8 mouse cellular contexts compared by ENCODE assay signal in the genomic region with DNA sequence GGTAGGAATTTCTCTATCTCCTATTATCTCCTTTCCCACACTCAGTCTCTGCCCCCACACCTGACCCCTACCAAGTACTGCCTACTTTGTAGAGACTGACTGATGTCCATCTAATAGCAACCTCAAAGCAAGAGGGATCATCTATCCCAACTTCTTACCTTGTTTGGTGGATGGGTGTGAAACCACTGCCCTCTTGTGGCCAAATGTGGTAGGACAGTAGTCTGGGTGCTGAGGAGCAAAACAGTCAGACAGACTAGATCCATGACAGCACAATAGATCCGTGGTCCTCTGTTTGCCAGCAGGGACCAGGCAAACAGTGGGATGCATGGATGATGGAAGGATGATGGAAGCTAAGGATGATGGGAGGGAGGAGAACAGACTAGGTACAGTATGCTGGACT. TPM values are rescaled to one million over a fixed set of nuclear protein-coding genes. Genes with fewer than 3 reads are reported as not detected.
A peak's percentile ranks its signal among the peaks of the same experiment; 100 is the strongest.
DNase-seq lines count a peak whose midpoint lies in the region; ATAC-seq and TF ChIP-seq lines count a peak whose summit lies in the region.

No protein-coding gene starts in this region.

- peak; percentile 81 for DNase-seq in liver
- peak; percentile 64 for DNase-seq in adrenal gland, adult 2 months
- peak; percentile 84 for DNase-seq in embryo, embryonic 9.5 days (ENCODE audit: extremely low spot score)
- DNase-seq in lung, embryonic 14.5 days = peak; percentile 87
- DNase-seq in ovary, postnatal 14 days (ENCODE audit: low spot score) = peak; percentile 48
- peak; percentile 85 for DNase-seq in thymus, postnatal 4 days

- no peak overlapping the region for H3K27ac ChIP-seq in liver, embryonic 12.5 days
- H3K27ac ChIP-seq in hindbrain, embryonic 15.5 days (replicated peaks) = no peak overlapping the region
- H3K27ac ChIP-seq in lung, embryonic 14.5 days (ENCODE audit: low read depth) = no peak overlapping the region

- WGBS in liver, embryonic 12.5 days (ENCODE audit: insufficient replicate concordance) = 8% methylated on average over 1 of the region's 1 CpGs
- 0% methylated on average over 1 of the region's 1 CpGs for WGBS in hindbrain, embryonic 15.5 days
- 3% methylated on average over 1 of the region's 1 CpGs for WGBS in lung, embryonic 14.5 days

- H3K27me3 ChIP-seq in liver, embryonic 12.5 days (replicated peaks) = no peaks in the 10 kb centered on the region
- H3K27me3 ChIP-seq in hindbrain, embryonic 15.5 days = no peaks in the 10 kb centered on the region
- no peaks in the 10 kb centered on the region for H3K27me3 ChIP-seq in lung, embryonic 14.5 days (ENCODE audit: insufficient read depth, low read length)

- H3K9ac ChIP-seq in liver, embryonic 12.5 days = no peak overlapping the region
- H3K9ac ChIP-seq in hindbrain, embryonic 15.5 days = no peak overlapping the region
- H3K9ac ChIP-seq in lung, embryonic 14.5 days = no peak overlapping the region

- TF ChIP-seq CTCF in lung, embryonic 14.5 days (IDR thresholded peaks at IDR 0.05; ENCODE audit: low read depth) = peak; percentile 99

- H3K4me2 ChIP-seq in liver, embryonic 12.5 days = no peak overlapping the region
- H3K4me2 ChIP-seq in hindbrain, embryonic 15.5 days = no peak overlapping the region
- H3K4me2 ChIP-seq in lung, embryonic 14.5 days = no peak overlapping the region

- no peak overlapping the region for H3K4me3 ChIP-seq in liver, embryonic 12.5 days
- no peak overlapping the region for H3K4me3 ChIP-seq in hindbrain, embryonic 15.5 days
- H3K4me3 ChIP-seq in lung, embryonic 14.5 days (ENCODE audit: low read depth, low read length) = no peak overlapping the region

- H3K36me3 ChIP-seq in liver, embryonic 12.5 days = peaks cover 32% of the 10 kb centered on the region
- H3K36me3 ChIP-seq in hindbrain, embryonic 15.5 days = no peaks in the 10 kb centered on the region
- no peaks in the 10 kb centered on the region for H3K36me3 ChIP-seq in lung, embryonic 14.5 days (ENCODE audit: insufficient read depth)

- no peak for ATAC-seq in liver, embryonic 12.5 days
- peak; percentile 66; the same call in 1 of the 2 replicates for ATAC-seq in hindbrain, embryonic 15.5 days (ENCODE audit: low FRiP score, low read depth)
- no peak for ATAC-seq in lung, embryonic 14.5 days (ENCODE audit: insufficient read depth)

- no peaks in the 10 kb centered on the region for H3K9me3 ChIP-seq in liver, embryonic 12.5 days (replicated peaks)
- no peaks in the 10 kb centered on the region for H3K9me3 ChIP-seq in hindbrain, embryonic 15.5 days
- no peaks in the 10 kb centered on the region for H3K9me3 ChIP-seq in lung, embryonic 14.5 days (ENCODE audit: low read depth, low read length)

- H3K4me1 ChIP-seq in liver, embryonic 12.5 days = peaks cover 47% of the 10 kb centered on the region
- no peaks in the 10 kb centered on the region for H3K4me1 ChIP-seq in hindbrain, embryonic 15.5 days (replicated peaks)
- H3K4me1 ChIP-seq in lung, embryonic 14.5 days (ENCODE audit: insufficient read depth) = 0 out of 2 replicates have a peak, but pooled peaks cover 6% of the 10 kb centered on the region

RNA-seq across cellular contexts. Expression of gene Ptpn7, which starts 4.0 kb away (rescaled TPM):
- 24.7 and 25.9 TPM in 2 replicates for polyA plus RNA-seq in liver, embryonic 12.5 days (2016; fragmentation: Nextera tagmentation; extraction: Ambion mirVana)
- 1 to 10 TPM; 1.6 to 1.8 TPM for total RNA-seq in adrenal gland, adult 2 months (2021)
- polyA plus RNA-seq in adrenal gland, adult 2 months (2012; rRNA removed) = 2.6 and 2.7 TPM in 2 replicates
- polyA plus RNA-seq in hindbrain, embryonic 15.5 days (2015; fragmentation: Nextera tagmentation; extraction: Ambion mirVana) = 0.29 and 0.45 TPM in 2 replicates
- 2.3 and 2.8 TPM in 2 replicates for polyA plus RNA-seq in lung, embryonic 14.5 days (2014; fragmentation: Nextera tagmentation; extraction: Ambion mirVana)

RNA-seq across cellular contexts. Expression of gene Arl8a, which starts 10.1 kb away (rescaled TPM):
- 15.5 and 15.8 TPM in 2 replicates for polyA plus RNA-seq in liver, embryonic 12.5 days (2016; fragmentation: Nextera tagmentation; extraction: Ambion mirVana)
- total RNA-seq in adrenal gland, adult 2 months (2021) = 10 to 100 TPM; 59.4 to 62.2 TPM
- 41.5 and 43.2 TPM in 2 replicates for polyA plus RNA-seq in adrenal gland, adult 2 months (2012; rRNA removed)
- 343 and 418 TPM in 2 replicates for polyA plus RNA-seq in hindbrain, embryonic 15.5 days (2015; fragmentation: Nextera tagmentation; extraction: Ambion mirVana)
- polyA plus RNA-seq in lung, embryonic 14.5 days (2014; fragmentation: Nextera tagmentation; extraction: Ambion mirVana) = 46.3 and 46.7 TPM in 2 replicates

RNA-seq across cellular contexts. Expression of gene Gpr37l1, which starts 31.0 kb away (rescaled TPM):
- not detected in 2 replicates for polyA plus RNA-seq in liver, embryonic 12.5 days (2016; fragmentation: Nextera tagmentation; extraction: Ambion mirVana)
- total RNA-seq in adrenal gland, adult 2 months (2021) = 1 to 10 TPM in 1 of 2 experiments, under 1 TPM in 1; 0.61 to 2.2 TPM
- 2.3 and 3.0 TPM in 2 replicates for polyA plus RNA-seq in adrenal gland, adult 2 months (2012; rRNA removed)
- polyA plus RNA-seq in hindbrain, embryonic 15.5 days (2015; fragmentation: Nextera tagmentation; extraction: Ambion mirVana) = 1.4 and 2.5 TPM in 2 replicates
- not detected in 2 replicates for polyA plus RNA-seq in lung, embryonic 14.5 days (2014; fragmentation: Nextera tagmentation; extraction: Ambion mirVana)

RNA-seq across cellular contexts. Expression of gene Lgr6, which starts 31.4 kb away (rescaled TPM):
- 0.30 and 0.36 TPM in 2 replicates for polyA plus RNA-seq in liver, embryonic 12.5 days (2016; fragmentation: Nextera tagmentation; extraction: Ambion mirVana)
- total RNA-seq in adrenal gland, adult 2 months (2021) = 1 to 10 TPM; 2.0 to 3.6 TPM
- polyA plus RNA-seq in adrenal gland, adult 2 months (2012; rRNA removed) = 1.1 and 1.8 TPM in 2 replicates
- 1.2 and 1.4 TPM in 2 replicates for polyA plus RNA-seq in hindbrain, embryonic 15.5 days (2015; fragmentation: Nextera tagmentation; extraction: Ambion mirVana)
- polyA plus RNA-seq in lung, embryonic 14.5 days (2014; fragmentation: Nextera tagmentation; extraction: Ambion mirVana) = 11.1 and 12.0 TPM in 2 replicates
